Mouse (Mus musculus) layer of hippocampus, postnatal 36 days (tissue): ENCODE data around the gene Pou3f3. TPM values are rescaled to one million over a fixed set of nuclear protein-coding genes. Genes with fewer than 3 reads are reported as not detected.

Experiments used
- DNase-seq, 2 experiments: peaks; one replicate each; pipeline ENCODE4 v3.0.0; 2022
- total RNA-seq, 2 experiments: library from RNA; stranded (reverse); gene quantifications; 2 replicates each; pipeline ENCODE4 v1.2.3; 2021

The Pou3f3 gene
- total RNA-seq: 10 to 100 TPM; 67.8 to 68.4 TPM

DNA sequence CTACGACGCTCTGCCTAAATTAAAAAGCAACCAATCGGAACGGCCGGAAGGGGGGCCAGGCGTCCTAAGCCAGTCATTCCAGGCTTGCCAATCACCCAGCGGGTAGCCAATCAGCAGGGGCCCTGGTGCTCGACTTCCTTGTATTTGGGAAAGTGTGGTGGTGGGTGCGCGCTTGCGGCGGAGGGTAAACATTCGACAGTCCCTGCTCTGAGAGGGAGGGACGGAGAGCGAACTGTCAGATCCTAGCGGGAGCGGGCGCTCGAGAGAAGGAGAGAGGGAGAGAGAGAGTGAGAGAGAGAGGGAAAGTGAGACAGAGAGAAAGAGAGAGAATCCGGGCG lies at the start of gene Pou3f3:
Gene Pou3f3 (plus strand): TSS at position 191 of the 338 bp plus-strand sequence.
- DNase-seq: peak; percentile 96 to 97

DNA sequence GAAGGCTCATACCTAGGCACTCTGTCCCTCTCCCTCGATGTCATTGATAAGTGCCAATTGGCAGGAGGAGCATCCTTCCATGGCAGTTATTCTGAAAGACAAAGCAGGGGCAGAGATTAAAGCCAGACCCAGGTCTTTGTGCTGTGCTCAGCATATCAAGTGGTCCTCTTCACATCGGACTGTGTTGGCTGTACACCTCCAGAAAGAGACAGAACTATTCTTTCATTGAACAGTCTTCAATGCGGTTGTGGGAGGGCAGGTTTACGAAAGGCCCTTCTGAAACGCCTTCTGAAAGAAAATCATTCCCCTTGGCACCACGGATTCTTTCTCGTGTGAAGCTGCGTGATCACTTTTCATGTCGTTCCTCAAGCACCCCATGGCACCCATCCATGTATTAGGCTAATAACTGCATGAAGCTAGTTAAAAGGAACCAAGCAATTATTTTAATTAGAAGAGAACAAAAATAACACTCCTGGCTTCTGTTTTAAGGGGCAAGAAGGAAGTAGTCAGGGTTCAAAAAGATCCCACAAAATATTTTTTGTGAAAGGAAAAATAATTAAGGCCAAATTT lies 47.1 kb upstream of the Pou3f3 start:
- DNase-seq: peak; percentile 21 to 24

DNA sequence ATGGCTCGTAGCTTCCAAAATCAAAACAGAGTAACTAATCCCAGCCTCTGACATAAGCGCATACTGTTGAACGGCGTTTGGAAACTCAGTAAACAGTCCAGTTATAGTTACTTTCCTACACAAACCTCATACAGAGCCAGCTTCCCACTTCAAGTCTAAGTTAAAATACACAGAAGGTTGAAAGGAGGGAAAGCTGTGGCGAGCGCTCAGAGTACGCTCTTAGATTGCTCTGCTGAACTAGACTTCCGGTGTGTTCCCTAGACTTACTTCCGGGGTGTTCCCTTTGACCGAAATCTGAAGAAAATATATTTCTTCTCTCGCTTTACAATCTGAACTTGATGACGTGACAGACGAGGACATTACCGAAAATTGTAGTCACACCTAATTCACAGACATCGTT lies 44.1 kb upstream of the Pou3f3 start:
- no peak for DNase-seq

DNA sequence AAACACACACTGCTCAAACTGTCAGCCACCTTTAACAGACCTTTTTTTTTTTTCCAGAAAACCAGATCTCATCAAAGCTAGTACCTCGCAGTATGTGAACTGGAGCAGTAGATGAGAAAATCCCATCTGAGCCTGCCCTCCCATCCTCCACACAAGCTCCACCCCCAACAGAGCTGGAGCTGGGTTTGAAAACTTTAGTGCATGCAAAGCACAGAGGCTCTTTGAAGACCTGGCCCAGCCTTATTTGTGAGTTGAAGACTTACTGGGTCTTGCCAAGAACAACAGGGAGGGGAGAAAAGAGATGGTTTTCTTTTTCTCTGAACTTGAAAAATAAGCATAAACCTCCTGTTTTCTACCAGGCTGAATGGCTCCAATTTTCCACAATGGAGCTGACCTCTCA lies 28.0 kb upstream of the Pou3f3 start:
- DNase-seq: peak in 1 of 2 experiments; percentile 20

DNA sequence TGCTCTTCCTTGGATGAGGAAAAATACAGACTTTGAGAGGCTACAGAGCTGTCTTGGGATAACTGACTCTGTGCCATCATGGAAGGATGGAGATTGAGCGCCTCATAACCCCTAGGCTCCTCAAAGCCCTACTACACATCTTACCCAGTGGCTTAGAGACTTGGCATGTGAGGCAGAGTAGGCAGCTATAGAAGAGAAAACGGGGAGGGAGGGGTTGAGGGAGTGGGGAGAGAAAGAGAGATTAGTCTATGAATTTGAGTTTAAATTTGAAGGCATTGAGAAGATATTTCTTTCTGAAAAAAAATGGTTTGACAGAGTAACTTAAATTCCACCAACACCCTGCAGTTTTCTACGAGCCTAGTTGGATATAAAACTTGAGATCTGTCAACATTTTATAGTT lies 14.9 kb upstream of the Pou3f3 start:
- no peak for DNase-seq

DNA sequence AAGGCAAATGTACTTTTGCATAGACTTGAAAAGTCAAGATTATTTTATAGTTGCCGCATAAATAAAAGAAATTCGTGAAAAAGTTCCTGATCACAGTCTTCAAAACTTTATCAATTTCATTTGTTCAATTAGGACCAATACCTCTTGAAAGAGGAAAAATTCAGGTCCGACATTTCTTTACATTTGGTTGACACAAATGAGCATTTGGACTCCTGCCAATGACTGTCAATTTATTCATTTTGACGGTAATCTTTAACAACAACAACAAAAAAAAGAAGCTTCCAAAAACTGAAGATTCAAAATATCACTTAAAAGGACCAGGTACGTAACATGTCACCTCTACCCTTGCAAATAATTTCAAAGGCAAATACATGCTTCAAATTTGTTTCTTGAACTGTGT lies 13.8 kb upstream of the Pou3f3 start:
- DNase-seq: no peak

DNA sequence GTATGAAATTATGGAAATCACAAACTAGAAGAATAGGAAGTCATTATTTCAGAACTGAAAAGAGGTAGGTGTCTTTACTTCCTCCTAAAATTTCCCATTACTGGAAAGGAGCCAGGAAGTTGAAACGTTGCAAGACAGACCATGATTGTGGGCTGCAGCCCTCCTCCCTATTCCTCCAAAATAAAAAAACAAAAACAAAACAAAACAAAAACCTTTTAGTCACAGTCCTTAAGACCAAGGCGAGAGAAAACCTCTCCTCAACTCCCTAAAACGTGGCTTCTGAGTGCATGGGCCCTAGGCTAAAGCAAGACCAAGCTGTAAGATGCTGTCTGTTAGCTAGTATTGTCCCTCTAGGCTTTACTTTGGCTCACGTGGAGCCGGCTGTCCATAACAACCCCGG lies 11.7 kb upstream of the Pou3f3 start:
- DNase-seq: no peak

DNA sequence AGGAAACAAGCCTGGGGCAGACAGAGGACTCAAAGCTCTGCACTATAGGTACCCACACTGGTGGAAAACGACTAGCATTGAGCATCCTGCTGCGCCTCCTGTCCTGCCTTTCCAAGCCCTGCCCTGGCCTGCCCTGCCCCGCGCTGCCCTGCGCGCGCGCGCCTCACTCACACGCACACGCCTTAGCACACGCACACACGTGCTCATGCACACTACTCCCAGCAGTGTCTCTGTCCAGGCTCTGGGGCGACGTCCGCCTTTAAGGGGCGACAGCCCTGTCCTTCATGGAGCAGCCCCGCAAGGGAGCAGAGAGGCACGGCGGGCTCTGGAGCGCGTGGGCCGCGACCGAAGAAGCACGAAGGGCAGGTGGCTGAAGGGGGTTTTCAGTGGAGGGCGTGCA lies 11.2 kb upstream of the Pou3f3 start:
- DNase-seq: peak in 1 of 2 experiments; percentile 60

DNA sequence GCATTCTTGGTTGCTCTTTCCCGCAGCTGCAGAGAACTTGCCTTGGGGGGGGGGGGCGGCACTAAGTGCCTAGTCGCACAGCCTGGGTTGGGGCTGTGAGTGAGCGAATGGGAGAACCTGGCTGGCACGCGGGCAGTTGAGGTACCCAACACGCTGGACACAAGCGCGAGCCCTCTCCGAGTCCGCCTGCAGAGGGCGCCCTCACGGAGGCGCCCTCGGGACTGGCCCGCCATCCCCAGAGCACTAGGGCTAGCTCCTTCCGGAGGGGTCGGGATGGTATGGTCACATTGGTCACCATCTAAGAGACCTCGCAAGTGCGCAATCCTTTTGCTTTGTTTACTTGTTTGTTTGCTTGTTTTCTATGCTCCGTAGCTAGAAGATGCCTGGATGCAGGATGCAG lies 10.8 kb upstream of the Pou3f3 start:
- peak; percentile 48 to 63 for DNase-seq

DNA sequence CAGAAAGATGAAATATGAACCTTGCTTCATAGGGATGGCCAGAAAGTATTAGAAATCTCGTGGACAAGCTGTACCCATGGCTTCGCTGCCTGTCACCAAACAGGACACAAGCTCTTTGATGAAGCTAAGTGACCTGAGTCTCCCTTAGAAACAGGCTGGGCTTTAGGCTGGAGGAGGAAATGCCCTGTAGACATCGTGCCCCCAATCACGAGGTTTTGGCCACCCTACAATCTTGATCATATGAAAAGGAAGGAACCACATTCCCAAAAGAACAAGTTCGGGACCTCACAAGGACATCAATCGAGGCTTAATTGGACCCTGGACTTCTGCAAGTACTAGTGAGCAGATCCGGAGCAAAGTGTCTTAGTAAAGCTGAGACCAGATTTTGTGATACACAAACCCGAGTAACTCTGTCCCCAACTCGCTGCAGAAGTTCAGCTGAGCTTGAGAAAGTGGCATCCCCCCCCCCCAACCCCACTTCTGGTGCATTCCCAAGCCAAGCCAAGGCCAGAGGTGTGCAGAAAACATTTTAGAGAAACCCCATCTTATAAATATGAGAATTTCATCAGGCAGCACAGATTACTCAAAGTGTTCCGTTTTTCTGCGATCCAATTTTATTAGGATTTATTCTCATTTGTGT lies 10.1 kb upstream of the Pou3f3 start:
- peak in 1 of 2 experiments; percentile 12 for DNase-seq

DNA sequence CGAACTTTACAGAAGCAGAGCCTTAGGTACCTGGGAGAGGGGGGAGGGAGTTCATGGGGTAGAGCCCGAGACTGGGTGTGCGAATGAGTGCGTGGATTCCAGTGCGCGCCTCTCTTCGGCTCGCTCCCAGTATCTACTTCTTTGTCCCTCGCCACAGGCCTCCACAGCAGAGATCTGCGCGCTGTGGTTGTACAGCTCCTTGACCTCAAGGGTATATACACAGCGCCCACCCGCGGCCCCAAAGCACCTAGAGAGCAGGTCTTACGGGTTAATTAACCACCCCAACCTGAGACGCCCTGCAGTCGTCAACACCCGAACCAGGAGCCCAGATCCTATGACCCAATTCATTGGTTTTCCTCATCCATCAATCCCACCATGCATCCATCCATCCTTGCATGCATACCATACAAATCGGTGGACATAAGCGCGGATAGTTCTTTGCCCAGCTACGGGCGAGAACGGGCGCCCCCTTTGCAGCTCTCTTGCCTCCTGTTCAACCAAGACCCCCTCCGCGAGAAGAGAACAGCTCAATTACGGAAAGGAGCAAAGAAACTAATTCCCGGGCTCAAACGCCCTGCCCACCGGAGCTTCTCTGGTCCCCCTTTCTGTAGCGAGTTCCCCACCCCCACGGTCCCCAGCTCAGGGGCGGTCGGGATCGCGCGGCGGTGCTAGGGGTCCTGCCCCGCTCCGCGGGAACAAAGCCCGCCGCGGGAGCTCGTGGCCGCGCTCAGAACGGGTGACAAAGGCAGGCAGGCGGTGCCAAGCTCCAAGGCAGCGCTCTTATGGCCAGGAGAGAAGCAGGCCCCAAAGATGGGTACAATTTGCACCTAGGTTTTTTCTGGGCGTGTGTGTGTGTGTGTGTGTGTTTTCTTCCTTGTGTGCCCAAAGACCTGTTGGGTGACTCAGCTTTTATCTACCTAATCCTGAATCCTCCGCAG lies 9.1 kb upstream of the Pou3f3 start:
- peak; percentile 65 to 73 for DNase-seq

DNA sequence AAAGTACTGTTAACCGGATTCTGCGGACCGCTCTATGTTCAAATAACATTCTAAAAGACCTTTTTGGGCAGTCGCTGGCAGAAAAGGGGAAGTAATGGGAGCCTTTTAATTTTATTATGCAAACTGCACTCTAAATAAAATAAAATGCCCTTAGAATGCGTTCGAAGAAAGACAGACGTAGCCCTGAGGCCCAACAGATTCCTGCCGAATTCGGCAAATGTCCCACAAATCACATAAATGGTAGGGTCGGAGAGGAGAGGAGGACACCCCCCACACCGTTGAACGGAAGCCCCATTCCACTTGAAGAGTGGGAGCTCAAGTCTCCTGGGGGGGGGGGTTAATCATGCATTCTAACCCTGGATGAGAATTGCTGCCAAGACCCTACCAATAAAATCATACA lies 8.3 kb upstream of the Pou3f3 start:
- peak in 1 of 2 experiments; percentile 9 for DNase-seq

DNA sequence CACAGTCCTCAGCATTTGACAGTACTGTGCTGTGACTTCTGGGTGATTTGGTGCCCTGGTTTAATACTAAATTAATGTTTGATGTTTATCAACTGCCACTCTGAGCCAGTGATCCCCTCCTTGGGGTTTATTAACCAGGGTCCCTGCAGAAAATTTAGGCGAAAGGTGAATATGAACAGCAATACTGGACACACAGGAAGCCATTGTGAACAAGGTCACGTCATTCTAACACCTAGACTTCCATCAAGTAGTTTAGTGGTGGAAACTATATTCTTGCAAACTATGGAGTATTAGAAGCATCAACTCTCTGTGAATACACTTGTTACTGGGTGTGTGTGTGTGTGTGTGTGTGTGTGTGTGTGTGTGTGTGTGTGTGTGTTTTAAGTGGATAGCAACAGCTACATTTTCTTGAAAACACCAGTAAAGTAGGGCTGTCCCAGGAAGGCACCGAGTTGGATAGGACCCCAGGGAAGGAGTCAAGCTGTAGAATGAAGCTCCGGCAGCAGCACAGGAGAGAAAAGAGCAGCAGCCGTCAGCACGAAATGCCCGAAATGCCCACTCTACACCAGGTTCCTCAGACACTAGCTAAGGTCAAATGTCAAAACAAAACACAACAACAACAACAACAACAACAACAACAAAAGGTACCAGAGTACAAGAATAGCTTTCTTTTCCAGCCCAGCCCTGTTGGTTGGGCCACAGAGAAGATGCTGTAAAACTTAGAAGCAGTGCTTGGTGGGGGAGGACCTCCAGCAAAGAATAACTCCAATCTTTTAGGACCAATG lies 7.6 kb upstream of the Pou3f3 start:
- DNase-seq: no peak

DNA sequence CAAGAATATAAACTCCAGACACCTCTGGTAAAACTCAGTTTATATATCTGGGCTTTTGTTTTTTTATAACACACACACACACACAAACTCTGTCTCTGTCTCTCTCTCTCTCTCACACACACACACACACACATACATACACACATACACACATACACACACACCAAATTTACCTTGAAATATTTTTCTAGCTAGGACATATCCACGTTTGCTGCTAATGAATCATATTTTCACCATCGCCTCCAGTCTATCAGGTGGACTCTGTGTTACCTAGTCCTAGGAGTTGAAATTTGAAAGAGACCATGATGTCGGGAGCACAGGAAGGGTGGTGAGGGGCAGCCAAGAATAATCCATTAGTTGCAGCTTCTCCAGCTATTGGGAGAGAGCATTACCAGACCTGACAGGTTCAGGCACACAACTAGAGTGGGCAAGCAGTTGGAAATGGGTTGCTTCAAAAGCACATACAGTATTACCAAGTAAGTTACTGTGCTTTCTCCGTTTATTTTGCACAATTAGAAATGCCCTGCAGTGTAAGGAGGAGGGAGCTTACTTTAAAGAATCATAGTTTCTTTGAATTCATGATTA lies 6.9 kb upstream of the Pou3f3 start:
- peak in 1 of 2 experiments; percentile 1 for DNase-seq

DNA sequence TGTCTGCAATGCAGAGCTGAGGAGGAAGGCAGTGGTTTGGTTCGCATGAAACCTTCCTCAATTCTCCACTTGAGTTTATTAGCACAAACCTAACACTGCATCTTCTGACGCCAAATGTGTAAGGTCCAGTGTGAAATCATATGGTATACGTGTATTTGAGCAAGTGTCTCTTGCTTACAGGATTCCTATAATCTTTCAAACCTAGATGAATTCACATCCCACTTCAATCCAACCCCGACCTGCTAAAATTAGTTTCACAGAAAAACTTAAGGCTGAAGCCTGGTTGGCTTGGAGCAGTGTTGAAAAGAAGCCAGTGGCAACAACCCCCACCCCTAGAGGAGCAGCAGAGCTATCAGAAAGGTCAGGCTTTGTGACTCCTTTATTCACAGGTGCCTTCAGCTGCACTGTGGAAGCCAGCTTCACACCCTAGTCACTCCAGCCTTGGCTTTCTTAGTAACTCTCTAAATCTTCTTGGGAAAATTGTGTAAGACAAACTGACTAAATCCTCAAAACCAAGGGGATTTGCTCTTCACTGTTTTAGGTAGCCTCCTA lies 5.5 kb upstream of the Pou3f3 start:
- DNase-seq: peak in 1 of 2 experiments; percentile 5

DNA sequence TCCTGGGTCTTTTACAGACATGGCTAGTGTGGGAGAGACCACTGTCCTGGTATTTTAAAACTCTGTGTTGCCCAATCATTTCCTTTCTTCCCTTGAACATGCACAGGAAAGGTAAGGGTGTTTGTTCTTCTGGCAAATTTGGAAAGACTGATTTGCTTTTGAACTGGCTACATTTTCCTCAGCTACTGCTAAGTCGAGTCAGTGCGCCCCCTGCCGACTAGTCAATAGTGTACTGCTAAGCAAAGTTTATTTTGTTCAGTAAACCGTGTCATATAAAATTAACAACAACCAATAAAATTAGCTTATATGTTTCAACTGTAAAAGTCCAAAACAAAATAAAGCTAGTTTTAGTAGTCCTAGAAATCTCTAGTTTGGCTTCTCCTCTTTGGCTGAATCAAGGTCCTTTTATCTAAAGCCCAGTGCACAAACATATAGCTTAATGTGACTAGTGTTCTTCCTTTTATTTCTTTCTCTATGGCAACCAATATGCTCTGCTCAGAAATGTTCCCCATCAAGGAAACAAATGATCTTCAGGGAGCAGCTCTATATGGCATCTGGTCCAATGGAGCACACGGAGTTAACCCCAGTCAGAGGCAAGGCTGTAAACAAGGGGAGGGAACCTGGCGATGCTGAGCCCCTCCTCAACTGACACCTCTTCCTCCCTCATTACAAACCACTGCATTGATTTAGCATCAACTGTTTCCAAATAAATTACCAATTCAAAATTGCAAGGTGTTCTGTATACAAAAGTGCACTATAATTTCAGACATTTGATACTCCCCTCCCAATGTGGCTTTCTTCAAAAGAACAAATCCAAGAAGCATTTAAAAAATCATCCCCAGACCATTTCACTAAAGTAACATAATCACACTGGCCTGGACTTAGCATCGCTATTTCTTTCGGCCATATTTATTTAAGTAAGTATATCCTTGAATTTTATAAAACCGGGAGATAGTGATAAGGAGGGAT lies 4.1 kb upstream of the Pou3f3 start:
- DNase-seq: peak; percentile 74

DNA sequence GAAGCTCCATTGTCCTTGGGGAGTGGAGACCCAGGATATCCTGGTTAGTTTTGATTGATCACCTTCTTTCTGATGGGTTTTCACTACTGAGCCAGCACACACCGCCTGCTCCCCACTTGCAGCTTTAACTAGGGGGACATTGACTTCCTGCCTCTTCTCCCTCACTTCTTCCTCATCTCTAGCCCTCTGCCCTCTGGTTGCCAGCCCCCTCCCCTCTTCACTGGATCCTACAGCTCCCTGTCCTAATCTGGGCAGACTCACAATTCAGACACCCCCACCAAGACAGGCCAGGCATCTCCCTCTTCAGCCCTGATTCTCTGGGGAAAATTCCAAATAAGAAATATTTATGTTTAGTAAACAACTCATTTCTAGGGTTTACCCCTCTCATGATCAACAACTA lies 3.3 kb upstream of the Pou3f3 start:
- DNase-seq: no peak

DNA sequence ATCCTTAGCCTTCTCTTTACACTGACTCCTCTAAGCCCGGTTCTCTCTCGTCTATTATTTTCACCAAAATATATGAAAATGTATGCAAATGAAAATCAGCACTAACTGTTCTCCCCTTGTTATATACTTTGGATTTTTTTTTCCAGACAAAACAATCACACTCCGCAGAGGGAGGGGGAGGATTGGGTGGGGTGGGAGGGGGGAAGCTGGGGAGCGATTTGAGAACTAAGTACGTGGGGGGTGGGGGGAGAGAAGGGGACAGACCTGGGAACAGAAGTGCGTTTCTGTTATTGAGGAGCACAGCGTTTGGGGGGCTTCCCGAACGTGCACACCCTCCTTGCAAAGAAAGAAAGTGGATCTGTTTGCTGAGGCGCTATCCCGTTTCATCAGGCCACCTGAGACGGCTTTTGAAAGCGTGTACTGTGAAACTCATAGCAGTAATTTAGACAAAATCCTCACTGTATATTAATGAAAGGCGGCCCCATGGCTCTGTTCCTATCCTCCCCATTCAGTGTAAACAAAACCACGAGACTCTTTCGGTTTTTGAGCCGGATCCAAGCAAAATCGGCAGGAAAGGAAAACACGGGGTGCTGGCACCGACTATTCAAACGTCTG lies 2.4 kb upstream of the Pou3f3 start:
- no peak for DNase-seq

DNA sequence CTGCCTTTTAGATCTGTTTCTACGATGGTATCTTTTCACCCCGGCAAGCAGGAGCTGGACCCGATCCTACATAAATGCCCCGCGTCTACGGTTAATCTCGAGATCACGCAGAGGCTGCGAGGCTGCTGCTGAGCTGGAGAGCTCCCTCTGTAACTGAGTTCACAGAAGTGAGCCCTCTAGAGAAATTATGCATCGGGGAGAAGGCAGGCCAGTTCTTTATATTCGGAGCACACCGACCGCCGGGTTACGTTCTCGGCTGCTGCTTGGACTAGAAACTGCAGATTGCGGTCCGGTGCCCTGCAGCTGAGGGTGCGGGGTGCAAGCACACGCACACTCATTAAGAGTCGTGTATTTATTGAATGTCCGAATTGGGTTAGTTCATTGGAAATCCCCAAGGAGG lies 1.7 kb upstream of the Pou3f3 start:
- peak; percentile 71 to 75 for DNase-seq

DNA sequence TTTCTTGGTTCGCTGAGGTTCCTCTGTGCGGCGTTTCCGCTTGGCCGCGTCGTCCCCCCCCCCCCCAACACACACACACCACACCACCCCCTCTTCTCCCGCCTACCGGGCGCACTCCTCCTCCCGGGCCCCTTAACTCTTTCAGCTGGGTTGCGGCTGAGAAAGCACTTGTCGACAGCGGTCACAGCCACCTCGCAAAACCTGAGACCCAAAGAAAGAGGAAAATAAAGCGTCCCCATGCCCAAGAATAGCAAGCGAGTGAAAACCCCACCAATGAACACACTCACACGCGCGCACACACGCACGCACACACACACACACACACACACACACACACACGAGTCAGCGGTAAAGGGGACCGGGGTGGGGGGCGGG lies 1.3 kb upstream of the Pou3f3 start:
- DNase-seq: peak; percentile 62 to 63
